Mouse (Mus musculus) spleen, adult 18-20 months (tissue): ENCODE data around the gene Nudt3.

Experiments used
- DNase-seq, 2 experiments: peaks; one replicate each; pipeline ENCODE4 v3.0.0; 2022; ENCODE audit warnings: mixed read lengths in 2 of 2

The Nudt3 gene

DNA sequence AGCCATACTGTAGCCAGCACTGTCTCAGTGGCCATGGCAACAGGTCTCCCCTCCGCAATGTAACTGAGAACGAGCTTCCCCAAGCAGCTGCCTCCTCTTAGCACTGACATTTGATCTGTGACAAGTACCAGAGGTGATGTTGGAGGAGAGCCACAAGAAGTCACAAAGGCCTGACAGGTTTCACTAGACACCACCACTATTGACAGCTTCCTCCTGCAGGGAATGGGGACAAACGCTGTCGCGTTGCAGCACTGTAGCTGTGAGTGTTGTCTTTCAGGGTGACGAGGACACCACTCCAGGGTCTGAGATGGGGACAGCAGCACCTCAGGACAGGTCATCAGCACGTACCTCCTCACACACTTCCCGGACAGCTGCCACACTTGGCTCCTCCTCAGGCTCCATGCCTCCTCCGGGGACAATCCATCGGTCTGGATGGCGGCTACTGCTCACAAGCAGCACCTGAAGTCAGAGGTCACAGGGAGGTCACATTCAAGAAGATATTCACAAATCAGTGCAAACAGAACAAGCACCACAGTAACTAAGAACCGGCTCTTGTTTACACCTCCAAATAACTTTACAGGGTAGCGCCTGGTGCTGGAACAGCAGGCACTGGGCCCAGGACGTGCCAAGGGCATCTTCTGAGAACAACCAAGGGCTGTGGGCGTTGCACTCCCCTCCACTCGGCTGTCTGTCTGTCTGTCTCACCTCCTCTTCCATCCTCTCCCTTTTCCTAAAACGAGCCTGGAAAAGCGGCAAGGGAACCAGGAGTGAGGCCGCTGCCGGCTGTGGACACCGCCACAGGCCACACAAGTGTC is 26.7 kb downstream of the Nudt3 start:
- no peak for DNase-seq

DNA sequence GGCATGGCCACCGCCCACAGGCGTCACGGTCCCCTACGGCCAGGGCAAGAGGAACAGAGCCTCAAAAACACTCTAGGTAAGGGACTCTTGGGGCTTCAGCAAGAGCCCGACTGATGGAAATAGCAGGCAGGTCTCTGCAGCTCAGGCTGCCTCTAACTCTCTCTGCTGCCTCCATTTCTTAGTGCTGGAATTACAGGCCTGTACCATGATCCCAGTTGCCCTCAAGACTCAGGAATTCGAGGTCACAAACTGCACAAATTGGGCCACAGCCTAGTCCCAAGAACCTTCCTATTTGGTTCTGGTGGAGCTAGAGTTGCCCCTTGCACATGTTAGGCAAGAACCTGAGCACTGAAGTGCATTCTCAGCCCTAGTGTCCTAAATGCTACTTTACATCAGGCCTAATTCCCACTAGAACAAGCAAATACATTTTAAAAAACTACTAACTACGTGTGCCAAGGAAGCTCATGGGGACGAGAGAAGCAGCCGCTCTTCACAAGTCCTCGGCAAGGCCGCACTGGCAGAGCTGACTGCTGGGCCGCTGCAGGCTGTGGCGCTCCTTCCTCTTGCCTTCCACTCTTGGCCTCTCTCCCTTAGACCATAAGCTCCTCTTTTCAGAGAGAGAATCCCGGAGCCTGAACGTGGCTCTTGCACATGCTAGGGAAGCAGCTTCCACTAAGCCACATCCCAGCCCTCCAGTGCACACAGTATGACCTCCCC is 27.5 kb downstream of the Nudt3 start:
- DNase-seq, result no peak

DNA sequence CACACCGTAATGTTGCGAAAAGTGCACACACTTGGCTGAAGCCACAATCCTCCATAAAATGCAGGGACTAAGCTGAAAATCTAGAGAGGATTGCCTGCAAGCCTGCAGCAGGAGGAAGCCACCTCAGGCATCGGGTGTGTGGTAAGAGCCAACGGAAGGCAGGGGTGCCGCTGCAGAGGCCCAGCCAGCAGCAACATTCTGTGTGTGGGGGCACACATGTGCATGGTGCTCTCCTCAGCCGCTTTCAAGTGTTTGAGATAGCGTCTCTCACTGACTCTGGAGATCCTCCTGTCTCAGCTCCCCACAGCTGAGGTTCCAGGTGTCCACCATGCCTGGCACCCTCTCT is 30.8 kb downstream of the Nudt3 start:
- no peak for DNase-seq

DNA sequence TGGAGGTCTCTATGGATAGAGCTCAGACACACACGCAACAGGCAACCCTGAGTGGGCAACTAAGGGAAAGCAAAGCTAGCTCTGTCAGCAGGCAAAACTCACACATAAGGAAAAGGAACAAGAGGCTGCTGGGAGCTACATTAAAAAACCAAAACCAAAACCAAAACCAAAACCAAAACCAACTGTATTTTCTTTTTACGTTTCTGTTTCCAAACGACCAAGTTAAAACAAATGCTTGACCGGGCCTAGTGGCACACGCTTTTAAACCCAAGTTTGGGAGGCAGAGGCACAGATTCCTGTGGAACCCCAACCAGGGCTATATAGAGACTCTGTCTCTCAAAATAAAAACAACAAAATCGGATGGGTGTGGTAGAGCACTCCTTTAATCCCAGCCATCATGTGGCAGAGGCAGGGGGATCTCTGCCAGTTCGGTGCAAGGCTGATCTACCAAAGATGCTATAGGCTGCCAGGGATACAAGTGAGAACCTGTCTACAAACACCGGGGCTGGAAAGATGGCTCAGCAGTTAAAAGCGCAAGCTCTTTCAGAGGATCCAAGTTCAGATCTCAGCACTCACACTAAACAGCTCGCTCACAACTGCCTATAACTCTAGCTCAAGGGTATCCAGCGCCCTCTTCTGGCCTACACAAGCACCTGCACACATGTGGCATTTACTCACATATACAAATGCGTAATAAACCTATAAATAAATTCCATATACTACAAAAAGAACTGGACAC is 31.3 kb downstream of the Nudt3 start:
- no peak for DNase-seq

- no peak for DNase-seq
Observed at GRCm38 (mm10) chr17:27588231-27588630, 35.1 kb downstream of the Nudt3 start.

- DNase-seq, result no peak
Observed at GRCm38 (mm10) chr17:27587252-27587651, 36.0 kb downstream of the Nudt3 start.

DNA sequence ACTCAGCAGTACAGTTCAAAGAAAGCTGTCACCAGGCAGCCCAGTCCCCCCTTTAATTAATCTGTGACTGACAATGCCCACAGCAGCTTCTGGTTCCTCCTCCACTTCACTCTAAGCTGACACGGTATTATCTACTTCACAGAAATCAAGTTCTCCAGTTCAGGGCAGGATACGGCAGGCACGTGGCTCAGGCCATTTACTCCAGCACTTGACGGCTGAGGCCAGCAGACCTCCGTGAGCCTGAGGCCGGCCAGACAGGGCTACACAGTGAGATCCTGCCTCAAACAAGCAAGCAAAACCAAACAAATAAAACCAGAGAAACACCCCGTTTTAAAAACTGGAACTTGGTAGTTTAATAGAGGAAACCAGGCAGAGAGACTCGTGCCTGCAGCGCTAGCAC is 36.6 kb downstream of the Nudt3 start:
- DNase-seq, result no peak

GRCm38 (mm10) chr17:27583185-27583894 is 40.0 kb downstream of the Nudt3 start:
- no peak for DNase-seq

- DNase-seq, result no peak
Observed at GRCm38 (mm10) chr17:27580392-27581068, 42.8 kb downstream of the Nudt3 start.

- DNase-seq, result no peak
Observed at GRCm38 (mm10) chr17:27579816-27580215, 43.5 kb downstream of the Nudt3 start.

DNA sequence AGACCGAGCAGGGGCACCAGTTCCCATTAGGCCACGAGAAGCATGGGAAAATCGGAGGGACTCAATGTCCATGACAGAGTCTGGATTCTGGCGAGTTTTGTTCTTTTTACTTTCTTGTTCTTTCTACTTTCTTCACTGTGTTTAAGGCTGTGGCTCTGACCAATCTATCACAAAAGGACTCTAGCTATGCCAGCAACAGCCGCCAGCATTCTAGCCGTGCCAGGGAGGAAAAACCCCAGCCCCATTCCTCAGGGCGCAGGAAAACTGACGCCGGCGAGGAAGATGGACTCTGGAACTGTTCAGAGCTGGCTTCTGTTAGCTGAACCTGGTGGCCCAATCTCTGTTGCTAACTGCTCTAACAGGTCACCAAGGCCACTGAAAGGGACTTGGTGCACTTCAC is 44.8 kb downstream of the Nudt3 start:
- no peak for DNase-seq

DNA sequence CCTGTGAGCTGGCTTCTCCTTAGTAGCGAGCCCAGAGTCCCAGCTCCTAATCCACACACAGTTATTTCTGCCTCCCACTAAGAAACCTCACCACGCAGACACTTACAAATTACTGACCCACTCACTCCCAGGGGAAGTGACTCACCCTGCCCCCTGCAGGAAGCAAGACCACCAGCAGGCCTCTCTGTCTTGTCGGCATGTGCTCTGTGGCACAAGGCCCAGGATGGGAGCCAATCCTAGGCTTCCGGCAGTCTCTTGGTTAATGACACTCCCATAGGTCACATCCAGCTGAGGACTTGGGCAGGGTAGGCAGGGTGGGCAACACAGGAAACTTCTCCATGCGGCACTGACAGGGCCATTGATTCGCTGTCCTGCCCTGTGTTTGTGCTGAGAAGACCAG is 45.8 kb downstream of the Nudt3 start:
- no peak for DNase-seq

GRCm38 (mm10) chr17:27576056-27576455 is 47.2 kb downstream of the Nudt3 start:
- DNase-seq, result no peak

DNA sequence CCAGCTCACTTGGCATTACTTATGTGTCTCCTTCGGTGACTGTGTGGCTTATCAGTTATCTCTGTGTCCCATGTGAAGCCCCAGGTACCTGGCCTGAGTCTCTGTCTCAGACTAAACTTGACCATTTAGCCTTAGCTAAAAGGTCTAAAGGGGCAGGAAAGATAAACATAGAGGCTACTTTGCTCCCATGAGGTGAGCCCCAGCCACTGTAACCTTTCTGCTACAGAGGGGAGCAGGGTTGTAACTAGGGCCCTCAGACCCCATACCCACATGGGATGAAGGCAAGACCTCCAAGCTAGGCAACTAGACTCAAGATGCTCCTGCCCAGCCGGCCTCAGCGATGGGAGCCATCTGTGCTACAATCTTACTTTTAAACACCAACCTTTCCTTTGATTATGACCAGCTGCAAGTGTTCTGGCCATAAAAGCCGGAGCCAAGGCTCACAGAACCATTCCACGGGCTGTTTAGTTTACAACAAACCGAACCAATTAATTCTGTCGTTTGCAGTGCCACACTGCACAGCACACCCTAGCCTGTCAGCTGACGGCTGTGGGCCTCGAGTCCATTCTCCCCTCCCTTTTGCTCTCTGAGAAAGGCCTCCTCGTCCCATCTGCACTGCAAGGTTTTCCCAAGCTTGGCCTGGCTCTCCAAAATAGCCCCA is 48.0 kb downstream of the Nudt3 start:
- no peak for DNase-seq

DNA sequence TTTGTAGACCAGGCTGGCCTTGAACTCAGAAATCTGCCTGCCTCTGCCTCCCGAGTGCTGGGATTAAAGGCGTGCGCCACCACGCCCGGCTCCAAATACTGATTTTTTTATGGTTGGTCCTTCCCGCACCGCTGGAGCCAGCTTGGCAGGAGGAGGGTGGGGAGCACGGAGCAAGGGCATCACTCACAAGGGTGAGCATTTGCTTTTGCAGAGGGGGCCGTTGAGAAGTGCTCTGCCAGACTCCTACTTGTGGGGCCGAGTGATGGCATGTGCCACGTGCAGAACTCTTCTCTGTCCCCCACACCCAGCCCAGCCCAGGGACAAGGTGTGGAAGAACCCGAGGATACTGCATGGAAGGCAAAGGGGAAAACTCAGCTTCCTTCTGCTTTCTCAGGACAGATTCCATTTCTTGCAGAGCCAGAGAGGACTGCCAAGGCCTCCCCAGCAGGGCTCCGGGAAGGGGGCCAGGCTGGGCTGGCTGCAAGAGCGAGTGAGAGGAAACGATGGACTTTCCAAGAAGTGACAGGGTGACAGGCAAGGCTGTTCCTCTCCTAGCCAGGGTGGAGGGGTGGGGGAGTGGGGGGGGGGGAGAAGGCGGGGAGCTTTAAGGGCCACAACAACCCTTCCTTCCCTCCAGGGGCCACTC is 48.7 kb downstream of the Nudt3 start:
- DNase-seq, result no peak

GRCm38 (mm10) chr17:27573772-27574320 is 49.4 kb downstream of the Nudt3 start:
- DNase-seq, result no peak

- no peak for DNase-seq
Observed at GRCm38 (mm10) chr17:27571315-27571714, 52.0 kb downstream of the Nudt3 start.

DNA sequence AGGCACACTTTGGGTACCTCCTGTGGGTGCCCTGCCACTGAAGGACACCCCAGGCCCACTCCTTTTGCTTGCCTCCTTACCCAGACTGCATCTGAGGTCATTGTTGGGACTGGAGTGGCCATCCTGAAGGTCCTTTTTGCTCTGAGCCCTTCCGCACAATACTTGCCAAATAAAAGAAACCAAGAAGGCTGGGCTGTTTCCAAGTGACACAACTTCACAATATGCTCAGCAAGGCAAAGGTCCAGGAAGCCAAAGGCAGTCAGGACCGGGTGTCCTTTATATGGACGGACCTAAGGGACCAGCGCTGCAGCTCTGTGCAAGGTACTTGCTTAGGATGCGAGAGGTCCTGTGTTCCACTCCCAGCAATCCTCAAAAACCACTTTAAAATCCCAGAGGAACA is 55.1 kb downstream of the Nudt3 start:
- DNase-seq, result no peak

GRCm38 (mm10) chr17:27565942-27566267 is 57.4 kb downstream of the Nudt3 start:
- DNase-seq, result no peak

DNA sequence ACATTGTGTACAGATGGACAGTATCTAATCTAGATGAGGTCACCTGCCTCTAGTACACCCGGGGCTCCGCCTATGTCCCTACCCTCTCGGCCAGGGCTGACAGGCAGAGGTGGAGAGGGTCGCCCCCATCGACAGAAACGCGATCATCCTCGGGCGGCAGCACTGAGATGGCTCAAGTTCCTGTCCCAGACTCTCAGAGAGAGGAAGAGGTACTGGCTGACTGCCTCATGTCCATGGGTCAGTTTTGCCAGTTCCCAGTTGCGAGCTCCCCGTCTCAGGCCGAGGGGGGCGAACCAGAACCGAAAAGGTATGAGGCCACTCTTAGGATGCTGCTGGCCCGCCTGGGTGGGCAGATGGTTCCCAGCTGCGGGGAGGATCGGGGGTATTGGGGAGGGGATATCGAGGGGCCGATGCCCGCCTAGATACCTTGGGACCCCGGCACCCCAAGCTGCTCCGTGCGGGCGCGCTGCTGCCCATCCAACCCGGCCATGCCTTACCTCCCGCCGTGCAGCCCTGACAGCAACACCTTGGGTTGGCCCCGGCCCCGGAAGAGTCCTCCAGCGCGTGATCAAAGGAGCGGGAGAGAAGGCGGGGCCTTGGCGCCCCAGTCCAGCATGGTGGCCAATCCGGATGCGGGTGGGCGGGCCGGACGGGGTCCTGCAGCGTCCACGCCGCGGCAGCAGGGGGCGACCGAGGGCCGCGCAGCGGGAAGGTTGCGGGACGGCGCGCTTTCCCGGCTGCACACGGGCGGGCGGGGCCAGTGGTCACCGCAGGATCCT is 57.9 kb downstream of the Nudt3 start, which contains the start of gene AI413582:
TSS of gene AI413582 (minus strand) at position 594 of the 779 bp plus-strand sequence.
- DNase-seq, result peak; percentile 90 to 97
